ENCODE assay signal across 10 mouse cellular contexts in the genomic region with DNA sequence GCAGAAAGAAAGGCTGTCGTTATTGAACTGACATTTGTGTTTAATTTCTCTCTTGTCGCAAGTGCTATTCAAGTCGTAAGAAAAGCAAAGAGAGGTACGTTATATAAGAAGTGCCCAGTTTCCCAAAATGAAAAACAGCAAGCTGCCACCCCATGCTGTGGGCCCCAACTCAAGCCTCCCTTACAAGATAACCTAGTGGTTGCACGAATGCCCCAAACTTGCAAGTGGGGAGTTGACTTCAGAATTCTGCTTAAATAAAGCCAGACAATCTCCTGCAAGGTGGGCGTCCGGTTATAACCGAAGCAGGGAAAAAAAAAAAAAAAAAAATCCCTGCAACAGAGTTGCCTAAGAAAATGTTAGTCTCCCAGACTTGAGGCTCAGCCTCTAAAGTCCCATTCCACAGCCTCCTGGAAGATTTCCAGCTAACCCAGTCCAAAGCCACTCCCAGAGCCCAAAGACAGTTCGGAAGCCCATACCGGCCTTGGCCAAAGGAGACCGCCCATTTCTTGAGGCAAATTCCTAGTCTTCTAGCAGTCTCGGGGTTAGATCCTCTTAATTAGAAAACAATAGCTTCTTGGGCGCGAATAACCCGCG. TPM values are rescaled to one million over a fixed set of nuclear protein-coding genes. Genes with fewer than 3 reads are reported as not detected.
DNase-seq lines count a peak whose midpoint lies in the region; ATAC-seq and TF ChIP-seq lines count a peak whose summit lies in the region.
"Had no signal": no experiment of that assay in that cellular context is flagged by ENCODE, and none has a peak within 500 bp of the region (broad histone marks: within the 10 kb centered on the region; RNA-seq: fewer than 3 reads in every experiment).

No protein-coding gene starts in this region.

- ATAC-seq in heart, postnatal 0 days (ENCODE audit: insufficient read depth, low read depth): no peak
- ATAC-seq in liver, postnatal 0 days: no peak
- no peak for ATAC-seq in erythroid progenitor cell, adult 5-6 weeks (replicated peaks; ENCODE audit: low FRiP score, poor library complexity, severe bottlenecking)

- no peaks in the 10 kb centered on the region for H3K4me1 ChIP-seq in heart, postnatal 0 days (ENCODE audit: control insufficient read depth, insufficient read depth)
- 0 out of 2 replicates have a peak, but pooled peaks cover 6% of the 10 kb centered on the region for H3K4me1 ChIP-seq in liver, postnatal 0 days (ENCODE audit: insufficient read depth)

- H3K9me3 ChIP-seq in heart, postnatal 0 days (replicated peaks; ENCODE audit: control insufficient read depth, low read length): 0 out of 2 replicates have a peak, but pooled peaks cover 4% of the 10 kb centered on the region
- no peaks in the 10 kb centered on the region for H3K9me3 ChIP-seq in liver, postnatal 0 days (ENCODE audit: low read length)

- WGBS in heart, postnatal 0 days: 21% methylated on average over 16 of the region's 16 CpGs
- 8% methylated on average over 16 of the region's 16 CpGs for WGBS in liver, postnatal 0 days (ENCODE audit: insufficient replicate concordance)

- no peak overlapping the region for H3K9ac ChIP-seq in heart, postnatal 0 days (replicated peaks; ENCODE audit: low read depth, low read length)
- H3K9ac ChIP-seq in liver, postnatal 0 days (replicated peaks): no peak overlapping the region

- peak overlapping the region; percentile 63 for H3K4me2 ChIP-seq in heart, postnatal 0 days (ENCODE audit: low read depth, low read length)
- H3K4me2 ChIP-seq in liver, postnatal 0 days (ENCODE audit: low read depth, low read length): peak overlapping the region; percentile 38

- peak; percentile 16 to 29 for DNase-seq in cerebellum, postnatal 10 days
- DNase-seq in cerebellum, postnatal 36 days: no peak
- DNase-seq in NIH3T3 (ENCODE audit: low read depth): peak; percentile 11
- no peak for DNase-seq in heart, postnatal 0 days (ENCODE audit: low spot score)
- DNase-seq in liver, postnatal 0 days: no peak
- DNase-seq in right cerebral cortex, postnatal 25 days: no peak
- DNase-seq in ovary, adult 18-20 months (ENCODE audit: low spot score): no peak

- H3K4me3 ChIP-seq in heart, postnatal 0 days (ENCODE audit: low read depth, low read length): peak overlapping the region; percentile 40
- peak overlapping the region; percentile 7 for H3K4me3 ChIP-seq in liver, postnatal 0 days (ENCODE audit: low read depth, low read length)

- no peaks in the 10 kb centered on the region for H3K36me3 ChIP-seq in heart, postnatal 0 days (replicated peaks; ENCODE audit: control insufficient read depth, insufficient read depth, low read length)
- H3K36me3 ChIP-seq in liver, postnatal 0 days (replicated peaks; ENCODE audit: insufficient read depth, low read length): no peaks in the 10 kb centered on the region

- TF ChIP-seq CTCF in heart, postnatal 0 days (IDR thresholded peaks at IDR 0.05; ENCODE audit: low read depth): no peak
- TF ChIP-seq CTCF in liver, postnatal 0 days (IDR thresholded peaks at IDR 0.05; ENCODE audit: low read depth): no peak

- H3K27me3 ChIP-seq in heart, postnatal 0 days (ENCODE audit: control insufficient read depth, insufficient read depth, low read length): peaks cover 65% of the 10 kb centered on the region
- peaks cover 63% of the 10 kb centered on the region for H3K27me3 ChIP-seq in liver, postnatal 0 days (ENCODE audit: insufficient read depth, low read length)

- H3K27ac ChIP-seq in heart, postnatal 0 days (ENCODE audit: low read depth): no peak overlapping the region
- H3K27ac ChIP-seq in liver, postnatal 0 days (ENCODE audit: low read depth): no peak overlapping the region

- TF ChIP-seq EP300 in heart, postnatal 0 days (IDR thresholded peaks at IDR 0.05; ENCODE audit: low read depth): no peak
- TF ChIP-seq EP300 in liver, postnatal 0 days (IDR thresholded peaks at IDR 0.05; ENCODE audit: low read depth): no peak

RNA-seq across cellular contexts. Expression of a gene that starts 8.5 kb away (rescaled TPM):
- total RNA-seq in heart, postnatal 0 days (2014; rRNA removed; ENCODE audit: low replicate concordance): not detected in 2 replicates
- polyA plus RNA-seq in heart, postnatal 0 days (2015; fragmentation: Nextera tagmentation; extraction: Ambion mirVana): not detected in 2 replicates
- not detected in 2 replicates for polyA plus RNA-seq in liver, postnatal 0 days (2015; fragmentation: Nextera tagmentation; extraction: Ambion mirVana)
- total RNA-seq in erythroid progenitor cell, adult 5-6 weeks (2015; ENCODE audit: low replicate concordance): not detected in 2 replicates
- total RNA-seq in erythroid progenitor cell, adult 5-6 weeks (2017; ENCODE audit: low replicate concordance): not detected in 2 replicates
- total RNA-seq: liver, adult 2 months had no signal
- polyA plus RNA-seq: liver, adult 2 months; thymus, postnatal 0 days had no signal

RNA-seq across cellular contexts. Expression of a gene that starts 44.5 kb away (rescaled TPM):
- total RNA-seq in heart, postnatal 0 days (2014; rRNA removed; ENCODE audit: low replicate concordance): 33.3 and 34.6 TPM in 2 replicates
- 66.2 and 67.0 TPM in 2 replicates for polyA plus RNA-seq in heart, postnatal 0 days (2015; fragmentation: Nextera tagmentation; extraction: Ambion mirVana)
- 34.4 and 36.5 TPM in 2 replicates for polyA plus RNA-seq in liver, postnatal 0 days (2015; fragmentation: Nextera tagmentation; extraction: Ambion mirVana)
- 28.9 and 46.5 TPM in 2 replicates for total RNA-seq in erythroid progenitor cell, adult 5-6 weeks (2015; ENCODE audit: low replicate concordance)
- 25.9 and 44.2 TPM in 2 replicates for total RNA-seq in erythroid progenitor cell, adult 5-6 weeks (2017; ENCODE audit: low replicate concordance)

RNA-seq across cellular contexts. Expression of a gene that starts 49.1 kb away (rescaled TPM):
- 10.5 and 16.3 TPM in 2 replicates for total RNA-seq in heart, postnatal 0 days (2014; rRNA removed; ENCODE audit: low replicate concordance)
- 13.5 and 13.8 TPM in 2 replicates for polyA plus RNA-seq in heart, postnatal 0 days (2015; fragmentation: Nextera tagmentation; extraction: Ambion mirVana)
- 20.5 and 21.9 TPM in 2 replicates for polyA plus RNA-seq in liver, postnatal 0 days (2015; fragmentation: Nextera tagmentation; extraction: Ambion mirVana)
- 56.2 and 71.3 TPM in 2 replicates for total RNA-seq in erythroid progenitor cell, adult 5-6 weeks (2015; ENCODE audit: low replicate concordance)
- 108 and 110 TPM in 2 replicates for total RNA-seq in erythroid progenitor cell, adult 5-6 weeks (2017; ENCODE audit: low replicate concordance)

RNA-seq across cellular contexts. Expression of a gene that starts 49.2 kb away (rescaled TPM):
- 0.08 and 3.9 TPM in 2 replicates for total RNA-seq in heart, postnatal 0 days (2014; rRNA removed; ENCODE audit: low replicate concordance)
- polyA plus RNA-seq in heart, postnatal 0 days (2015; fragmentation: Nextera tagmentation; extraction: Ambion mirVana): 20.0 and 24.3 TPM in 2 replicates
- polyA plus RNA-seq in liver, postnatal 0 days (2015; fragmentation: Nextera tagmentation; extraction: Ambion mirVana): 18.4 and 21.4 TPM in 2 replicates
- 19.8 and 39.4 TPM in 2 replicates for total RNA-seq in erythroid progenitor cell, adult 5-6 weeks (2015; ENCODE audit: low replicate concordance)
- 23.0 and 46.1 TPM in 2 replicates for total RNA-seq in erythroid progenitor cell, adult 5-6 weeks (2017; ENCODE audit: low replicate concordance)

Comparison
In these comparisons a context has a peak if more than half of its experiments do, and no peak if none do; other contexts are left out.
1. DNase-seq: peak in cerebellum, postnatal 10 days (2 of 2) and NIH3T3 (single experiment); none in cerebellum, postnatal 36 days (0 of 2), heart, postnatal 0 days (single experiment), liver, postnatal 0 days (single experiment), right cerebral cortex, postnatal 25 days (single experiment) and ovary, adult 18-20 months (single experiment).